Mouse (Mus musculus) lung, adult 2 months (tissue): ENCODE results near the gene Olfr318. TPM values are rescaled to one million over a fixed set of nuclear protein-coding genes. Genes with fewer than 3 reads are reported as not detected.

Source experiments
- DNase-seq: peaks from one replicate; pipeline ENCODE4 v3.0.0; 2022
- H3K4me1 ChIP-seq: fragments of 200-500 bp; 2 replicates; pipeline ENCODE4 v1.6.1; 2011; ENCODE audit warnings: low read length; ENCODE audit not compliant: control insufficient read depth, insufficient read depth
- H3K4me3 ChIP-seq: fragments of 200-500 bp; replicated peaks from 2 replicates; pipeline ENCODE3; 2011; ENCODE audit warnings: low read depth, mild to moderate bottlenecking, control low read depth, low read length; ENCODE audit errors: extremely low read depth
- CTCF ChIP-seq: fragments of 200-500 bp; IDR thresholded peaks from 2 replicates; pipeline ENCODE4 v1.5.1; 2011; ENCODE audit warnings: mild to moderate bottlenecking, low read length, control low read depth; ENCODE audit not compliant: insufficient read depth
- POLR2A ChIP-seq: fragments of 200-500 bp; IDR thresholded peaks from 2 replicates; pipeline ENCODE4 v1.6.1; 2011; ENCODE audit warnings: low read depth, mild to moderate bottlenecking, control low read depth, low read length, borderline replicate concordance; ENCODE audit errors: extremely low read depth
- WGBS: fragments of 180-500 bp; shearing (Covaris S2); methylation state at CpG from one replicate; pipeline ENCODE4 v1.1.7; 2018; 5-methylcytosine and 5-hydroxymethylcytosine counted together
- polyA plus RNA-seq: library from polyadenylated mRNA; depleted of rRNA; stranded (reverse); fragments of >200 nt; gene quantifications from 2 replicates; pipeline ENCODE4 v1.2.3, GENCODE M21; 2012; rRNA removed

Gene Olfr318
- polyA plus RNA-seq, 1 experiment, result not detected

DNA sequence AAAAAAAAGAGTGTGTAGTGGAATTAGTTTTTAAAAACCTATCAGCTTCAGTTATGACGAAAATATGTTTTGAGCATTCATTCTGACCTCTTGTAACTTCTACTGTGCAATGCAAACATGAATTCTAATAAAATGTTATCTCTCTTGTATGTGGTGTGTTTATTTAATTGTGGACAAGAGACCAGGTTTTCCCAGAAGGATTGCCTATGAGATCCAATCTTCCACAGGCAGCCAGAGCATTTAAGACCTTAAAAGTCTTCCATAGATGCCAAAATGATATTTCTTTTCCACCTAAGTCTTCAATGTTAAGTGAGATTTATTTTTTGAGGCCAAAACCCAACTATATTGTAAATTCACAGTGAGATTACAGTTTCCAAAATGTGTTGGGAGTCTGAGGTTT is 43.0 kb downstream of the Olfr318 start, which contains the start of gene Olfr320:
Gene Olfr320 (plus strand): TSS at position 301 of the 400 bp plus-strand sequence.
- Histone ChIP-seq H3K4me3 (no peak within 1 kb of the TSS), H3K4me1 (no peaks in the 10 kb centered on the region)
- TF ChIP-seq CTCF (no peak), POLR2A (no peak)
- no peak for DNase-seq
- 72% methylated on average over 1 of the region's 1 CpGs for WGBS

DNA sequence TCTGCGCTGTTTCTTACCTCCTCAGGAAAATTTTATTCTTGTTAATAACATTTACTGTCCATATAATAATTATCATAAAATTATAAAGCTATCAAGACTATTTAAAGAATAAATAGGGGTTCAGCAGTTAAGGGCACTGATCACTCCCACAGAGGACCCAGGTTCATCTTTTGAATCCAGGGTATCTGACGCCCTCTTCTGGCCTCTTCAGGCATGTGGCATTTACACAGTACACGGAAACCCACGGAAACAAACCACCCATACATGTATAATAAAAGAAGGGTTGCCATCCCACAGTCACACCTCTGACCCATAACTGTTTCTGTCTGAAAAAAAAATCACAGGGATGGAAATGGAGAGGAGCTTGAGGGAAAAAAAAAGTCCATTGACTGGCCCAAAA is 52.0 kb downstream of the Olfr318 start:
- TF ChIP-seq POLR2A, result no peak
- TF ChIP-seq CTCF, result no peak
- Histone ChIP-seq H3K4me3 (no peak overlapping the region), H3K4me1 (no peaks in the 10 kb centered on the region)
- no peak for DNase-seq
- WGBS, result 51% methylated on average over 4 of the region's 4 CpGs

DNA sequence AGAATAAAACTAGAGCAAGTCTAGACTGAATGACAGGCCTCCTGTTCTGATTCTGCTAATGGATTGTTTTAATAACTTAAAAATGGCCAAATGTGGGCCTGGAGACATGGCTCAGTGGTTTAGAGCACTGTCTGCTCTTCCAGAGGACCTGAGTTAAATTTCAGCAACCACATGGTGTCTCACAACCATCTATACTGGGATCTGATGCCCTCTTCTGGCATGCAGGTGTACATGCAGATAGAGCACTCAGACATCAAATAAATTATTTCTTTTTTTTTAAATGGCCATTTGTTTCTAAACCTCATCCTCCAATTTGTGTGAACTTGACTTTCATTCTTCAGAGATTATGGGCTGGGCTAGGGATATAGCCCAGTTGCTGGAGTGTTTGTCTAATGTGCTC is 54.6 kb downstream of the Olfr318 start:
- TF ChIP-seq CTCF (no peak), POLR2A (no peak)
- Histone ChIP-seq H3K4me3 (no peak overlapping the region), H3K4me1 (no peaks in the 10 kb centered on the region)

More for the DNA sequence above, 54.6 kb downstream of the Olfr318 start:
- DNase-seq, result no peak

Other genes with a start within 250 kb of the Olfr318 start
- gene Olfr332, start 231.5 kb downstream of the Olfr318 start, polyA plus RNA-seq, result not detected in 2 replicates
- not detected in 2 replicates for gene Olfr331, start 221.4 kb downstream of the Olfr318 start, polyA plus RNA-seq
- gene Olfr330, start 189.2 kb downstream of the Olfr318 start, polyA plus RNA-seq, result not detected in 2 replicates
- gene Olfr329-ps, start 177.6 kb downstream of the Olfr318 start, polyA plus RNA-seq, result 0.08 TPM in 1 of 2 replicates, not detected in the other
- gene Olfr328, start 168.4 kb downstream of the Olfr318 start, polyA plus RNA-seq, result not detected in 2 replicates
- gene Olfr224, start 153.5 kb downstream of the Olfr318 start, polyA plus RNA-seq, result 0.07 TPM in 1 of 2 replicates, not detected in the other
- not detected in 2 replicates for gene Olfr325, start 146.3 kb downstream of the Olfr318 start, polyA plus RNA-seq
- gene Olfr324, start 128.9 kb downstream of the Olfr318 start, polyA plus RNA-seq, result not detected in 2 replicates
- not detected in 2 replicates for gene 2210407C18Rik, start 107.9 kb downstream of the Olfr318 start, polyA plus RNA-seq
- gene Olfr323, start 93.5 kb downstream of the Olfr318 start, polyA plus RNA-seq, result not detected in 2 replicates
- 0.08 TPM in 1 of 2 replicates, not detected in the other for gene Trim58, start 83.5 kb downstream of the Olfr318 start, polyA plus RNA-seq
- gene Olfr322, start 65.2 kb downstream of the Olfr318 start, polyA plus RNA-seq, result not detected in 2 replicates
- gene Olfr320, start 42.9 kb downstream of the Olfr318 start, polyA plus RNA-seq, result not detected in 2 replicates
- not detected in 2 replicates for gene Olfr319, start 24.9 kb downstream of the Olfr318 start, polyA plus RNA-seq
- not detected in 2 replicates for gene Olfr317, start 15.2 kb upstream of the Olfr318 start, polyA plus RNA-seq
- not detected in 2 replicates for gene Olfr316, start 28.7 kb upstream of the Olfr318 start, polyA plus RNA-seq
- gene Olfr315, start 49.2 kb upstream of the Olfr318 start, polyA plus RNA-seq, result not detected in 2 replicates
- gene Olfr314, start 58.9 kb upstream of the Olfr318 start, polyA plus RNA-seq, result not detected in 2 replicates
- gene Fam183b, start 77.9 kb upstream of the Olfr318 start, polyA plus RNA-seq, result 10.7 and 18.1 TPM in 2 replicates
- not detected in 2 replicates for gene Olfr313, start 91.0 kb upstream of the Olfr318 start, polyA plus RNA-seq
- gene Olfr312, start 105.2 kb upstream of the Olfr318 start, polyA plus RNA-seq, result not detected in 2 replicates
- gene Olfr311, start 115.2 kb upstream of the Olfr318 start, polyA plus RNA-seq, result not detected in 2 replicates
- gene Gm12258, start 123.1 kb upstream of the Olfr318 start, polyA plus RNA-seq, result 2.8 and 4.0 TPM in 2 replicates
- gene 2810021J22Rik, start 143.2 kb upstream of the Olfr318 start, polyA plus RNA-seq, result 2.0 and 3.9 TPM in 2 replicates
- gene Zfp39, start 180.2 kb upstream of the Olfr318 start, polyA plus RNA-seq, result 1.2 and 1.4 TPM in 2 replicates
- 0.04 TPM in 1 of 2 replicates, not detected in the other for gene Btnl10, start 193.9 kb upstream of the Olfr318 start, polyA plus RNA-seq
- 190 and 269 TPM in 2 replicates for gene Rnf187, start 214.9 kb upstream of the Olfr318 start, polyA plus RNA-seq
- gene Hist3h2ba, start 224.9 kb upstream of the Olfr318 start, polyA plus RNA-seq, result 0.62 and 2.4 TPM in 2 replicates
- 19.7 and 25.5 TPM in 2 replicates for gene Hist3h2a, start 230.7 kb upstream of the Olfr318 start, polyA plus RNA-seq
- 0.97 and 1.1 TPM in 2 replicates for gene Trim17, start 230.7 kb upstream of the Olfr318 start, polyA plus RNA-seq